Mouse (Mus musculus): Measurements from ENCODE around the gene Acvr2b. TPM values are rescaled to one million over a fixed set of nuclear protein-coding genes. Genes with fewer than 3 reads are reported as not detected.

The Acvr2b gene
- polyA plus RNA-seq, 1 experiment from 2014 or later = 18.1 TPM

- H3K9me3 ChIP-seq (ENCODE audit: control insufficient read depth, low read length) = no peaks in the 10 kb centered on the region
- H3K4me3 ChIP-seq (ENCODE audit: low read depth, low read length) = no peak overlapping the region
- no peaks in the 10 kb centered on the region for H3K36me3 ChIP-seq (ENCODE audit: control insufficient read depth, insufficient read depth, low read length)
- no peak overlapping the region for H3K27ac ChIP-seq (replicated peaks; ENCODE audit: low read depth, low read length)
- H3K4me1 ChIP-seq (ENCODE audit: control insufficient read depth, insufficient read depth, low read length) = peaks cover 3% of the 10 kb centered on the region; the same call in 1 of the 2 replicates
- H3K4me2 ChIP-seq (ENCODE audit: low read depth, low read length) = no peak overlapping the region; the same call in 1 of the 2 replicates
- DNase-seq (ENCODE audit: low spot score) = peak; percentile 44
- no peak overlapping the region for H3K9ac ChIP-seq (ENCODE audit: low read depth, low read length)
- ATAC-seq (ENCODE audit: low read depth) = peak; percentile 79
- H3K27me3 ChIP-seq (replicated peaks; ENCODE audit: control insufficient read depth, insufficient read depth, low read length) = no peaks in the 10 kb centered on the region
- 46% methylated on average over 22 of the region's 23 CpGs for WGBS
These were observed 81.8 kb downstream of the Acvr2b start for GRCm38 (mm10) chr9:119483554-119484353.

- H3K9ac ChIP-seq (ENCODE audit: low read depth, low read length) = no peak overlapping the region
- no peaks in the 10 kb centered on the region for H3K9me3 ChIP-seq (ENCODE audit: control insufficient read depth, low read length)
- H3K27me3 ChIP-seq (replicated peaks; ENCODE audit: control insufficient read depth, insufficient read depth, low read length) = no peaks in the 10 kb centered on the region
- H3K4me3 ChIP-seq (ENCODE audit: low read depth, low read length) = no peak overlapping the region
- H3K4me2 ChIP-seq (ENCODE audit: low read depth, low read length) = no peak overlapping the region
- DNase-seq (ENCODE audit: low spot score) = no peak
- no peak overlapping the region for H3K27ac ChIP-seq (replicated peaks; ENCODE audit: low read depth, low read length)
- H3K4me1 ChIP-seq (ENCODE audit: control insufficient read depth, insufficient read depth, low read length) = peaks cover 3% of the 10 kb centered on the region; the same call in 1 of the 2 replicates
- H3K36me3 ChIP-seq (ENCODE audit: control insufficient read depth, insufficient read depth, low read length) = no peaks in the 10 kb centered on the region
- 48% methylated on average over 9 of the region's 9 CpGs for WGBS
- ATAC-seq (ENCODE audit: low read depth) = no peak
These were observed 82.5 kb downstream of the Acvr2b start for GRCm38 (mm10) chr9:119484420-119484819.

Other genes with a start within 250 kb of the Acvr2b start
- gene Acaa1b, start 245.0 kb upstream of the Acvr2b start, polyA plus RNA-seq (2014; fragmentation: Nextera tagmentation; extraction: Ambion mirVana) = 1.9 and 2.6 TPM in 2 replicates
- gene Gm47289, start 243.0 kb upstream of the Acvr2b start, polyA plus RNA-seq (2014; fragmentation: Nextera tagmentation; extraction: Ambion mirVana) = not detected in 2 replicates
- gene Slc22a13, start 193.0 kb upstream of the Acvr2b start, polyA plus RNA-seq (2014; fragmentation: Nextera tagmentation; extraction: Ambion mirVana) = not detected in 2 replicates
- 13.6 and 14.5 TPM in 2 replicates for gene Oxsr1, start 79.7 kb upstream of the Acvr2b start, polyA plus RNA-seq (2014; fragmentation: Nextera tagmentation; extraction: Ambion mirVana)
- gene Acaa1a, start 62.4 kb upstream of the Acvr2b start, polyA plus RNA-seq (2014; fragmentation: Nextera tagmentation; extraction: Ambion mirVana) = 83.8 and 86.9 TPM in 2 replicates
- gene Myd88, start 60.7 kb upstream of the Acvr2b start, polyA plus RNA-seq (2014; fragmentation: Nextera tagmentation; extraction: Ambion mirVana) = 22.2 and 26.4 TPM in 2 replicates
- gene Xylb, start 44.7 kb upstream of the Acvr2b start, polyA plus RNA-seq (2014; fragmentation: Nextera tagmentation; extraction: Ambion mirVana) = 4.8 and 5.0 TPM in 2 replicates
- 0.26 TPM in 1 of 2 replicates, not detected in the other for gene Slc22a14, start 36.6 kb upstream of the Acvr2b start, polyA plus RNA-seq (2014; fragmentation: Nextera tagmentation; extraction: Ambion mirVana)
- 22.5 and 26.4 TPM in 2 replicates for gene Exog, start 42.8 kb downstream of the Acvr2b start, polyA plus RNA-seq (2014; fragmentation: Nextera tagmentation; extraction: Ambion mirVana)
- 0.51 and 0.67 TPM in 2 replicates for gene Scn5a, start 176.9 kb downstream of the Acvr2b start, polyA plus RNA-seq (2014; fragmentation: Nextera tagmentation; extraction: Ambion mirVana)